Mouse (Mus musculus) G1E (cell line): ENCODE results near the gene Trank1.

ENCODE experiments used
- CTCF ChIP-seq: IDR thresholded peaks from 2 replicates; pipeline ENCODE4 v1.5.1; 2012; ENCODE audit warnings: low read depth, low read length, inconsistent platforms, mixed read lengths
- GATA1 ChIP-seq: IDR thresholded peaks from 2 replicates; pipeline ENCODE4 v1.6.1; 2012; ENCODE audit warnings: borderline replicate concordance, low read length, inconsistent platforms, mixed read lengths
- TAL1 ChIP-seq: conservative IDR thresholded peaks from 2 replicates; pipeline ENCODE4 v1.6.1; 2012; ENCODE audit warnings: low read depth, low read length, inconsistent platforms, mixed read lengths

GRCm38 (mm10) chr9:111287956-111288355, 23.6 kb upstream of the Trank1 start:
- TF ChIP-seq CTCF, result no peak
- TF ChIP-seq GATA1, result no peak
- no peak for TF ChIP-seq TAL1
